Mouse (Mus musculus) left cerebral cortex, adult 9 months (tissue): ENCODE results near the gene Socs4.

Source experiments
- DNase-seq, 2 experiments: peaks; one replicate each; pipeline ENCODE4 v3.0.0; 2022; ENCODE audit warnings: low spot score in 2 of 2

The Socs4 gene

GRCm38 (mm10) chr14:47340231-47340925 is 63.6 kb downstream of the Socs4 start:
- DNase-seq: no peak

- DNase-seq: peak in 1 of 2 experiments; percentile 14
Observed at GRCm38 (mm10) chr14:47341811-47342291, 65.1 kb downstream of the Socs4 start.
